Mouse (Mus musculus) splenic B cell, adult 2 months (primary cell): ENCODE data around the gene P2ry6.

Experiments used
- DNase-seq: peaks from one replicate; pipeline ENCODE4 v3.0.0-alpha.2; 2011; ENCODE audit warnings: low read depth, low spot score
- H3K27me3 ChIP-seq: 2 replicates; pipeline ENCODE4 v1.6.1; 2012; ENCODE audit warnings: mild to moderate bottlenecking, low read length, moderate library complexity, mixed read lengths; ENCODE audit not compliant: control insufficient read depth, poor library complexity, insufficient read depth, severe bottlenecking
- H3K36me3 ChIP-seq: 2 replicates; pipeline ENCODE4 v1.6.1; 2012; ENCODE audit warnings: mild to moderate bottlenecking, low read length, moderate library complexity, mixed read lengths; ENCODE audit not compliant: control insufficient read depth, poor library complexity, insufficient read depth, severe bottlenecking

The P2ry6 gene

GRCm38 (mm10) chr7:100967850-100968249, 6.6 kb downstream of the P2ry6 start:
- Histone ChIP-seq H3K27me3 (no peaks in the 10 kb centered on the region), H3K36me3 (no peaks in the 10 kb centered on the region)
- DNase-seq, result no peak

GRCm38 (mm10) chr7:100966014-100966413, 8.4 kb downstream of the P2ry6 start:
- no peaks in the 10 kb centered on the region for H3K36me3 ChIP-seq
- H3K27me3 ChIP-seq, result no peaks in the 10 kb centered on the region
- no peak for DNase-seq

GRCm38 (mm10) chr7:100965079-100965478, 9.4 kb downstream of the P2ry6 start:
- peak; percentile 62 for DNase-seq
- no peaks in the 10 kb centered on the region for H3K36me3 ChIP-seq
- H3K27me3 ChIP-seq, result no peaks in the 10 kb centered on the region

GRCm38 (mm10) chr7:100964242-100964641, 10.2 kb downstream of the P2ry6 start:
- DNase-seq, result no peak
- H3K27me3 ChIP-seq, result no peaks in the 10 kb centered on the region
- no peaks in the 10 kb centered on the region for H3K36me3 ChIP-seq

GRCm38 (mm10) chr7:100963381-100963780, 11.1 kb downstream of the P2ry6 start:
- H3K36me3 ChIP-seq, result no peaks in the 10 kb centered on the region
- no peak for DNase-seq
- no peaks in the 10 kb centered on the region for H3K27me3 ChIP-seq

GRCm38 (mm10) chr7:100961146-100961545, 13.3 kb downstream of the P2ry6 start:
- peak; percentile 39 for DNase-seq
- Histone ChIP-seq H3K36me3 (no peaks in the 10 kb centered on the region), H3K27me3 (no peaks in the 10 kb centered on the region)

GRCm38 (mm10) chr7:100960462-100960861, 14.0 kb downstream of the P2ry6 start:
- DNase-seq, result no peak
- Histone ChIP-seq H3K27me3 (no peaks in the 10 kb centered on the region), H3K36me3 (no peaks in the 10 kb centered on the region)

- H3K27me3 ChIP-seq, result no peaks in the 10 kb centered on the region
- H3K36me3 ChIP-seq, result no peaks in the 10 kb centered on the region
- DNase-seq, result peak; percentile 39
These were observed 16.0 kb downstream of the P2ry6 start for GRCm38 (mm10) chr7:100958426-100958825.

- no peaks in the 10 kb centered on the region for H3K36me3 ChIP-seq
- no peak for DNase-seq
- H3K27me3 ChIP-seq, result no peaks in the 10 kb centered on the region
These were observed 21.8 kb downstream of the P2ry6 start for GRCm38 (mm10) chr7:100952686-100953085.

GRCm38 (mm10) chr7:100951903-100952302, 22.5 kb downstream of the P2ry6 start:
- no peak for DNase-seq
- H3K36me3 ChIP-seq, result no peaks in the 10 kb centered on the region
- H3K27me3 ChIP-seq, result no peaks in the 10 kb centered on the region

GRCm38 (mm10) chr7:100950481-100951010, 23.9 kb downstream of the P2ry6 start:
- no peaks in the 10 kb centered on the region for H3K27me3 ChIP-seq
- H3K36me3 ChIP-seq, result no peaks in the 10 kb centered on the region
- DNase-seq, result peak; percentile 31

GRCm38 (mm10) chr7:100950031-100950430, 24.4 kb downstream of the P2ry6 start:
- no peak for DNase-seq
- H3K27me3 ChIP-seq, result no peaks in the 10 kb centered on the region

GRCm38 (mm10) chr7:100944738-100945137, 29.7 kb downstream of the P2ry6 start:
- no peak for DNase-seq
- Histone ChIP-seq H3K27me3 (no peaks in the 10 kb centered on the region), H3K36me3 (no peaks in the 10 kb centered on the region)

More at GRCm38 (mm10) chr7:100950031-100950430, 24.4 kb downstream of the P2ry6 start:
- no peaks in the 10 kb centered on the region for H3K36me3 ChIP-seq

- peak; percentile 44 for DNase-seq
- Histone ChIP-seq H3K36me3 (no peaks in the 10 kb centered on the region), H3K27me3 (no peaks in the 10 kb centered on the region)
These were observed 30.1 kb downstream of the P2ry6 start for GRCm38 (mm10) chr7:100944306-100944705.

- no peaks in the 10 kb centered on the region for H3K36me3 ChIP-seq
- H3K27me3 ChIP-seq, result no peaks in the 10 kb centered on the region
- DNase-seq, result peak; percentile 67
These were observed 31.4 kb downstream of the P2ry6 start for GRCm38 (mm10) chr7:100942789-100943615.
